Mouse (Mus musculus) layer of hippocampus, adult 2 months (tissue): ENCODE measurements around the gene Tmem131l. TPM values are rescaled to one million over a fixed set of nuclear protein-coding genes. Genes with fewer than 3 reads are reported as not detected.
"Not testable (repeated sequence)": the region's sequence is repeated elsewhere in the genome, so short reads cannot be mapped to it uniquely, and the experiment has no call there.

Experiments
- DNase-seq, 2 experiments: peaks; one replicate each; pipeline ENCODE4 v3.0.0; 2022; ENCODE audit warnings: low spot score in 2 of 2
- H3K27ac ChIP-seq: fragments of 200-600 bp; 2 replicates; pipeline ENCODE4 v1.8.1; 2022
- H3K4me3 ChIP-seq: fragments of 200-600 bp; 2 replicates; pipeline ENCODE4 v1.8.1; 2022; ENCODE audit warnings: mild to moderate bottlenecking
- CTCF ChIP-seq: fragments of 200-600 bp; conservative IDR thresholded peaks from 2 replicates; pipeline ENCODE4 v1.8.1; 2022; ENCODE audit warnings: antibody characterized with exemption, mild to moderate bottlenecking, moderate library complexity
- total RNA-seq, 2 experiments: library from RNA; stranded (reverse); gene quantifications; 2 replicates each; pipeline ENCODE4 v1.2.3; 2021

Gene Tmem131l
- total RNA-seq, 2 experiments from 2014 or later: 27.4 to 36.5 TPM

GRCm38 (mm10) chr3:83899556-83899955 is 140.4 kb downstream of the Tmem131l start:
- peak; percentile 36 to 50 for DNase-seq
- Histone ChIP-seq H3K27ac (no peak overlapping the region), H3K4me3 (no peak overlapping the region)
- peak; percentile 91 for TF ChIP-seq CTCF

DNA sequence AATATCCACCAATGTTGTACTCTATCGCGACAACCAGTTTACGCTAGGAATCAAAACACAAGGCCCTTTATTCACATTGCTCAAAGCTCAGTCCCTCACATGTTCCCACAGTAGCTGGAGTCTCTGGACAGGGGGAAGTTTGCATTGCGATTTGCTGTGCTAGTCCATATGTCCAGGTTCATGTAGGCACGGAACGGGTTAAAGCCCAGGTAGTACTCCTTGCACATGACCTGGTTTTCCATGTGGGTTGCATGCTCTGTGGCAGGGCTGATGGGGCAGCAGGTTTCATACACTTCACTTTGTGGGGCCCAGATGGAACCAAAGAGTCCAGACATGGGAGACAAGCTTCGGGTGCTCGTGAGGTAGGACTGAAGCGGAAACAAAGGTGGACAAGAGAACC is 141.7 kb downstream of the Tmem131l start:
- TF ChIP-seq CTCF: no peak
- no peak for DNase-seq
- Histone ChIP-seq H3K4me3 (no peak overlapping the region), H3K27ac (no peak overlapping the region)

DNA sequence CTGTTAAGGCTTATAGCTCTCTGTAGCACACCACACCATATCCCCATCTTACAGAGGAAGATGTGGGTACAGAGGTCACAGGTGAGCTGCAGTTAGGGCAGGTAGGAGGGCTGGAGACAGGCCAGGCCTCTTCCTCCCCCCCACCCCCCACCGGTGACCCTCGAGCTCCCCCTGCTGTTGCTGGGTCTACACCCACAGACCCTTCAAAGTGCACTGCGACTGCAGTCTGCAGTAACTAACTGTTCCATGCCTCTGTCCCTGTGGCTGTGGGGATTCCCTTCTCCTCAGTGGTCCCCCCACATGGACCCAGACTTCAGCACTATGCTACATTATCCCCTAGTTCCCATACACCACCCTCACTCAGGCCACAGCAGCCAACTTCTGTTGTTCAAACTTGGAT is 144.2 kb downstream of the Tmem131l start:
- H3K4me3 ChIP-seq: no peak overlapping the region
- DNase-seq: no peak
- peak; percentile 57 for TF ChIP-seq CTCF
- no peak overlapping the region for H3K27ac ChIP-seq

GRCm38 (mm10) chr3:83895111-83895510 is 144.9 kb downstream of the Tmem131l start:
- Histone ChIP-seq H3K27ac (no peak overlapping the region), H3K4me3 (no peak overlapping the region)
- DNase-seq: no peak
- no peak for TF ChIP-seq CTCF

DNA sequence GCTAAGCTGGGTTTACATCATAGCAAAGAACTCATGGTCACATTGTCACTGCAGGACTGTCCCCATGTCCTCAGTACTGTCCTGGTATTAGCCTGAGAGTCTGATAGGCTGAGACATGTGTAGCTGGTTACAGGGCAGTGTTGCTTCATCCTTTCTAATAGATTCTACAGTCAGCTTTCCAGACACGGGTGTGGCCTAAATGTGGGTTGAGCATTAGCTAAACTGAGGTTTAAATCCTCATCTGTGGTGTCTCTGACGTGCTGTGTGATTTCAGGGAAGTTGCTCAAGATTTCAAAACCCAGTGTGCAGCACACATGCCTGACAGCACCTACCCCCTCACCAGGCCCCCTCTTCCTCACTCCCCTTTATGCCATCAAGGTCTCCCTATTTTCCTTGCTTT is 154.8 kb downstream of the Tmem131l start:
- Histone ChIP-seq H3K27ac (no peak overlapping the region), H3K4me3 (no peak overlapping the region)
- TF ChIP-seq CTCF: no peak
- DNase-seq: no peak

- DNase-seq, H3K27ac ChIP-seq, H3K4me3 ChIP-seq: not testable (repeated sequence)
Measured at GRCm38 (mm10) chr3:83879261-83880050, 160.5 kb downstream of the Tmem131l start.

GRCm38 (mm10) chr3:83878801-83879200 is 161.2 kb downstream of the Tmem131l start:
- no peak for DNase-seq
- no peak for TF ChIP-seq CTCF
- Histone ChIP-seq H3K4me3 (no peak overlapping the region), H3K27ac (no peak overlapping the region)

DNA sequence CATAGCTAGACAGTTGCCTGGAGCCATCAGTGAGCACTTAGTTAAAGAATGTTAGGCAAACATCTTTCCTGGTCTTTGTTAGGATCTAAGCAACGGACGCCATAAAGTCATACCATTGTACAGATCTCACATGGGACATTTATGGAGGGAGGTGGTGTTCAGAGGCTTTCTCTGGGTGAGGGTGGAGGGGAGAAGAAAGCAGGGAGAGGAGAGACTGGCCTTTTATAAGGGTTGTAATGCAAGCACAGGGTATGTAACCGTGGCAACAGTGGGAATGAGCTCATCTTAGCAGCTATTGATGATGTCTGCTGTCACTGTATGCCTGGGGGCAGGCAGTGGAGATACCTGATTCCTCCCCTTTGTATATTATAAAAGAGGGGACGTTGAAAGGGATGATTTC is 163.7 kb downstream of the Tmem131l start:
- Histone ChIP-seq H3K4me3 (no peak overlapping the region), H3K27ac (no peak overlapping the region)
- DNase-seq: no peak
- no peak for TF ChIP-seq CTCF

GRCm38 (mm10) chr3:83875078-83875477 is 164.9 kb downstream of the Tmem131l start:
- not testable (repeated sequence) for H3K27ac ChIP-seq, H3K4me3 ChIP-seq, DNase-seq

GRCm38 (mm10) chr3:83872853-83873252 is 167.1 kb downstream of the Tmem131l start:
- H3K4me3 ChIP-seq, H3K27ac ChIP-seq, DNase-seq: not testable (repeated sequence)

DNA sequence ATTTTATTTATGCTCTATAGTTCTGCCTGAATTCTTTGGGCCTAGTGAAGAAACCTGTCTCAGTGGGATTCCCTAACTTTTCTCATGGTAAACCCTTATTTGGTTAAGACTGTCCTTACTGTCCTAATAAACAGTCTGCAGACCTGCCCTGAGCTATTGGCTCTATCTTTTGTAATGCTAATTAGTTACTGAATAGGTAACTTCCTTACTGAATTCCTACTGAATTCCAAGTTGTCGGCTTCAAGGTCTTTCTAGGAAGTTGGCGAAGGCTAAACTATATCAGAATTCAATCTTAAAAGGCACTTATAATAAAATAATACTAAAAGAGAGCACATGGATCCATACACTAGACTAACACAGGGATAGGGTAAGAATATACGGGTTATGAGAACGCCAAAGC is 168.0 kb downstream of the Tmem131l start:
- not testable (repeated sequence) for H3K27ac ChIP-seq, DNase-seq, H3K4me3 ChIP-seq

- not testable (repeated sequence) for H3K4me3 ChIP-seq, H3K27ac ChIP-seq, DNase-seq
Measured at GRCm38 (mm10) chr3:83871559-83871958, 168.4 kb downstream of the Tmem131l start.

- DNase-seq: no peak
- no peak for TF ChIP-seq CTCF
- Histone ChIP-seq H3K27ac (no peak overlapping the region), H3K4me3 (no peak overlapping the region)
Measured at GRCm38 (mm10) chr3:83869776-83870175, 170.2 kb downstream of the Tmem131l start.

DNA sequence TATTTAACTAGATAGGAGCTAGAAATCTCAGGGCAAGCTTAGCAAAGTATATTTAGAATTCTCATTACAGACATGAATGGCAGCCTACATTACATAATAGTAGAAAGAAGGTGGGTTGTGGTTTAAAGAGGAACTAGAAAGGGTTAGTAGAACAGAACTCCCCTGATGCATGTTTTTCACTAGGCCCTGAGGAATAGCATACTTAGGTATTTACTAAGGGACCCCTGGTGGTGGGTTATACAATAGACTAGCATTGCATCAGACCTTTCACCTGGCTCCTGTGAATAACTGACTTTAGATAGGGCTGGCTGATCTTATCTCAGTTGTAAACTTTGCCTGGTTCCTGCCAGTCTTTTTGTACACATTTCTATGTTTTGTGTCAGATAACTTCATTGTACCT is 172.9 kb downstream of the Tmem131l start:
- DNase-seq, H3K27ac ChIP-seq, H3K4me3 ChIP-seq: not testable (repeated sequence)

- no peak for TF ChIP-seq CTCF
- DNase-seq: no peak
- Histone ChIP-seq H3K4me3 (no peak overlapping the region), H3K27ac (no peak overlapping the region)
Measured at GRCm38 (mm10) chr3:83865216-83865615, 174.8 kb downstream of the Tmem131l start.
